Mouse (Mus musculus) heart, postnatal 0 days (tissue): Measurements from ENCODE around the gene Dact3. TPM values are rescaled to one million over a fixed set of nuclear protein-coding genes. Genes with fewer than 3 reads are reported as not detected.

Source experiments
- ATAC-seq: fragments of 200-750 bp; cut with Nextera tagmentation; 2 replicates; pipeline ENCODE4 v1.8.0; 2017; ENCODE audit warnings: low read depth, moderate number of reproducible peaks, moderate library complexity; ENCODE audit not compliant: insufficient read depth
- DNase-seq: peaks from one replicate; pipeline ENCODE4 v3.0.0-alpha.2; 2016; ENCODE audit warnings: low spot score
- H3K27ac ChIP-seq: fragments of 300-500 bp; sonication (generic); 2 replicates; pipeline ENCODE4 v1.5.1; 2014; ENCODE audit warnings: low read depth, mild to moderate bottlenecking
- H3K27me3 ChIP-seq: fragments of 300-500 bp; sonication (generic); 2 replicates; pipeline ENCODE4 v1.6.1; 2014; ENCODE audit warnings: low read length, mixed read lengths; ENCODE audit not compliant: control insufficient read depth, insufficient read depth
- H3K36me3 ChIP-seq: fragments of 300-500 bp; sonication (generic); replicated peaks from 2 replicates; pipeline ENCODE4 v1.6.1; 2014; ENCODE audit warnings: low read length, mixed read lengths; ENCODE audit not compliant: control insufficient read depth, insufficient read depth
- H3K4me1 ChIP-seq: fragments of 300-500 bp; sonication (generic); 2 replicates; pipeline ENCODE4 v1.6.1; 2014; ENCODE audit warnings: antibody characterized with exemption; ENCODE audit not compliant: control insufficient read depth, insufficient read depth
- H3K4me2 ChIP-seq: fragments of 300-500 bp; sonication (generic); 2 replicates; pipeline ENCODE4 v1.6.1; 2014; ENCODE audit warnings: low read depth, mild to moderate bottlenecking, low read length, moderate library complexity
- H3K4me3 ChIP-seq: fragments of 300-500 bp; sonication (generic); 2 replicates; pipeline ENCODE4 v1.5.1; 2014; ENCODE audit warnings: low read depth, low read length
- H3K9ac ChIP-seq: fragments of 300-500 bp; sonication (generic); replicated peaks from 2 replicates; pipeline ENCODE4 v1.6.1; 2014; ENCODE audit warnings: low read depth, low read length, mixed read lengths
- H3K9me3 ChIP-seq: fragments of 300-500 bp; sonication (generic); replicated peaks from 2 replicates; pipeline ENCODE4 v1.6.1; 2016; ENCODE audit warnings: low read length; ENCODE audit not compliant: control insufficient read depth
- CTCF ChIP-seq: IDR thresholded peaks from 2 replicates; pipeline ENCODE4 v1.5.1; 2016; ENCODE audit warnings: antibody characterized with exemption, control low read depth, low read depth
- EP300 ChIP-seq: IDR thresholded peaks from 2 replicates; pipeline ENCODE4 v1.6.1; 2016; ENCODE audit warnings: antibody characterized with exemption, low read depth
- WGBS: fragments of 180-500 bp; shearing (Covaris S2); extraction: QIAGEN DNeasy Blood & Tissue Kit; methylation state at CpG from one replicate; pipeline ENCODE4 v1.1.7; 2014; 5-methylcytosine and 5-hydroxymethylcytosine counted together
- polyA plus RNA-seq: library from polyadenylated mRNA; unstranded; fragments of >200 nt; fragmentation: Nextera tagmentation; extraction: Ambion mirVana; gene quantifications from 2 replicates; pipeline ENCODE4 v1.2.1, GENCODE M21; 2015
- total RNA-seq: library from RNA; depleted of rRNA; stranded (reverse); fragments of >200 nt; gene quantifications from 2 replicates; pipeline ENCODE4 v1.2.3, GENCODE M21; 2014; ENCODE audit warnings: low replicate concordance

Gene Dact3
- total and polyA plus RNA-seq, 2 experiments from 2014 or later = 3.8 to 69.6 TPM

DNA sequence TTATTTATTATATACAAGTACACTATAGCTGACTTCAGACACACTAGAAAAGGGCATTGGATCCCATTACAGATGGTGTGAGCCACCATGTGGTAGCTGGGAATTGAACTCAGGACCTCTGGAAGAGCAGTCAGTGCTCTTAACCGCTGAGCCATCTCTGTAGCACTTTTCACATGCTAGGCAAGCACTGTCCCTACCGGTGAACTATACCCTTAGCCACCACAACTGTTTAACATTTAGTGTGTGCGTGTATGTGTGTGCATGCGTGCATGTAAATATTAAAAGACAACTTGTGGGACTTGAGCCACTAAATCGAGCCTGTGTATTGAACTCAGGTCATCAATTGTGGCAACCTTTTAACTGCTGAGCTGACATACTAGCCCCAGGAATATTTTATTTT, 28.3 kb upstream of the Dact3 start:
- H3K4me1 ChIP-seq = peaks cover 10% of the 10 kb centered on the region; the same call in 1 of the 2 replicates
- H3K4me3 ChIP-seq = no peak overlapping the region
- 92% methylated on average over 5 of the region's 5 CpGs for WGBS
- H3K9me3 ChIP-seq = no peaks in the 10 kb centered on the region
- TF ChIP-seq CTCF = no peak
- no peak for TF ChIP-seq EP300
- no peak overlapping the region for H3K27ac ChIP-seq
- peaks cover 38% of the 10 kb centered on the region for H3K36me3 ChIP-seq
- no peak for DNase-seq
- no peak overlapping the region for H3K9ac ChIP-seq
- no peak overlapping the region for H3K4me2 ChIP-seq
- ATAC-seq = no peak
- no peaks in the 10 kb centered on the region for H3K27me3 ChIP-seq

DNA sequence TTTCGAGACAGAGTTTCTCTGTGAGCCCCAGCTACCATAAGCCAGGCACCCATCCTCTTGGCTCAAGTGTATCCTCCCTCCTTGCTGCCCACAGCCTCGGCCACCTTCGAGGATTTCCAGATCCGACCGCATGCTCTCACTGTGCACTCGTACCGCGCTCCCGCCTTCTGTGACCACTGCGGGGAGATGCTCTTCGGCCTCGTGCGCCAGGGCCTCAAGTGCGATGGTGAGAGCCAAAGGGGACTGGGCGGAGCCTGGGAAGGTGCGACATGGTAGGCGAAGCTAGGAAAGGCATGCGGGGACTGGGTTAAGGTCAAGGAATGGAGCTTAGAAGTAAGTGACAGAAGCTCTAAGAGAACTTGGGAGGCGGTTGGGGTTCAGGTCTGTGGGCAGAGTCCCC, 27.6 kb upstream of the Dact3 start:
- Histone ChIP-seq H3K9me3 (no peaks in the 10 kb centered on the region), H3K4me1 (peaks cover 10% of the 10 kb centered on the region; the same call in 1 of the 2 replicates), H3K9ac (no peak overlapping the region), H3K27me3 (no peaks in the 10 kb centered on the region), H3K4me2 (no peak overlapping the region), H3K4me3 (no peak overlapping the region), H3K27ac (no peak overlapping the region), H3K36me3 (peaks cover 45% of the 10 kb centered on the region)
- no peak for TF ChIP-seq CTCF
- TF ChIP-seq EP300 = no peak
- ATAC-seq = no peak
- DNase-seq = no peak
- 83% methylated on average over 19 of the region's 19 CpGs for WGBS

- Histone ChIP-seq H3K27ac (no peak overlapping the region), H3K9me3 (no peaks in the 10 kb centered on the region), H3K9ac (no peak overlapping the region), H3K36me3 (peaks cover 54% of the 10 kb centered on the region), H3K4me2 (no peak overlapping the region), H3K4me3 (no peak overlapping the region), H3K27me3 (no peaks in the 10 kb centered on the region), H3K4me1 (peaks cover 8% of the 10 kb centered on the region; the same call in 1 of the 2 replicates)
- ATAC-seq (no peak), DNase-seq (no peak)
- TF ChIP-seq CTCF = peak; percentile 46
- no peak for TF ChIP-seq EP300
- 38% methylated on average over 17 of the region's 17 CpGs for WGBS
Observed at GRCm38 (mm10) chr7:16848579-16848978, 26.5 kb upstream of the Dact3 start.

DNA sequence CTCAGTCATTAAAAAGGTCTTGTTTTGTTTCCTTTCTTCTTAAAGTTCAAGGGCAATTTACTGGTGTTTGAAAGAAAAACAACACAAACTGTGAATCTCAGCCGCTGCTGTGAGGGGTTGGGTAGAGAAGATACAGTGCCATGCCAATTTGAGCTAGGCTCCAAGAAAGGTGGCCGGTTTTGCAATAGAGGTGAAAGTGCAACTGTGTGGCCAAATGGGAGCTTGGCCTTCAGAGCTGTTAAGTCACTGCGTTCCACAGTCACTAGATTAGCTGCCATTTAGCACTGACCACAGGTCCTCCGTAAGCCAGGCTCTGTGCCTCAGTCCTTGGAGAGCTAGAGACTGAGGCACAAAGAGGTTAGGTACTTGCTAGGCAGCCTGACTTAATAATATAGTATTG, 23.5 kb upstream of the Dact3 start:
- Histone ChIP-seq H3K27ac (no peak overlapping the region), H3K9me3 (no peaks in the 10 kb centered on the region), H3K27me3 (no peaks in the 10 kb centered on the region), H3K4me1 (no peaks in the 10 kb centered on the region), H3K4me3 (no peak overlapping the region), H3K36me3 (peaks cover 82% of the 10 kb centered on the region), H3K4me2 (no peak overlapping the region), H3K9ac (no peak overlapping the region)
- no peak for DNase-seq
- 84% methylated on average over 4 of the region's 4 CpGs for WGBS
- no peak for TF ChIP-seq EP300
- no peak for TF ChIP-seq CTCF
- no peak for ATAC-seq

DNA sequence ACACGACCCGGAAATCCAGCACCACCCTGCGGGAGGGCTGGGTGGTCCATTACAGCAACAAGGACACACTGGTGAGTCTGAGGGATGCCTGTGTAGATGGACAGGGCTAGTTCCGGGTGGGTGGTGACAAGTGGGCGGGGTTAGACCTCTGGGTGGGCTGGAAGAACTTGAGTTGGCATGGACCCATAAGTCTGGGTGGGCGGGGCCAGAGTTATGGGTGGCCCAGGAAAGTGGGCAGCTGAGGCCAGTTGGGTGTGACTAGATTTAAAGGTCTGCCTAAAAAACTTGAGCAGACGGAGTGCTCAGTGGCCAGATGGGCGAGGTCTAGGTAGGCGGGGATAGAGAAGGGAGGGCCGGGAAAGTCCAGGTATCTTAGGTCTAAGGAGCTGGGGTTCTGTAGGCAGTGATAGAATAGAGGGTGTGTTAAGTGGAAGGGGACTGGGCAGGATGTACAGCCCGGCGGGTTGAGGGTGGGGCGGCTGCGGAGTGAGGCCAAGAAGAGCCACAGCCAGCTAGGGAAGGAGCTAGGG, 21.8 kb upstream of the Dact3 start:
- Histone ChIP-seq H3K9ac (no peak overlapping the region), H3K36me3 (peaks cover 83% of the 10 kb centered on the region), H3K4me1 (no peaks in the 10 kb centered on the region), H3K27ac (no peak overlapping the region), H3K4me2 (no peak overlapping the region), H3K4me3 (no peak overlapping the region), H3K9me3 (no peaks in the 10 kb centered on the region), H3K27me3 (no peaks in the 10 kb centered on the region)
- 79% methylated on average over 14 of the region's 14 CpGs for WGBS
- DNase-seq = no peak
- ATAC-seq = no peak
- TF ChIP-seq CTCF (no peak), EP300 (no peak)

- 27% methylated on average over 17 of the region's 17 CpGs for WGBS
- no peak for DNase-seq
- ATAC-seq = no peak
- H3K4me1 ChIP-seq = no peaks in the 10 kb centered on the region
- H3K4me3 ChIP-seq = no peak overlapping the region
- no peak overlapping the region for H3K27ac ChIP-seq
- TF ChIP-seq CTCF (peak; percentile 65), EP300 (no peak)
- no peaks in the 10 kb centered on the region for H3K9me3 ChIP-seq
- no peak overlapping the region for H3K4me2 ChIP-seq
- H3K9ac ChIP-seq = no peak overlapping the region
- H3K27me3 ChIP-seq = no peaks in the 10 kb centered on the region
- peaks cover 54% of the 10 kb centered on the region for H3K36me3 ChIP-seq
Observed at GRCm38 (mm10) chr7:16858336-16858735, 16.8 kb upstream of the Dact3 start.
